Mouse (Mus musculus): ENCODE measurements around the gene Nrxn3.

DNA sequence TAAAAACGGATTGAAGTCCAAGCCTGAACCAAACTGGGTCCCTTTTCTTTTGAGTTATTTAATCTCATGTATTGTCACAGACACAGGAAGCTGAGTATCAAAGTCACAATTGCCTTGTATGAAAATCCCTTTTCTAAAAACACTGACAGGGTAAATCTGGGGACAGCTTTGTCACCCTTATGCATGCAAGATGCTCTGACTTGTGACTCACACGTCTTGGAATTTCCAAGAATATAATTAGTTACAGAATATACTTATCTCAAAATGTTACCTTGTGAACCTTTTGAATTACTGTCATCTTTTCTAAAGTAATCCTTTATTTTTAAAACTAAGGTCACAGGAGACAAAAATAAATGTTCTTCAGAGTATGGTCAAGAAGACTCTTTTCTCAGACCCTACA is 748.6 kb downstream of the Nrxn3 start:
- TF ChIP-seq CTCF (IDR thresholded peaks at IDR 0.05; ENCODE audit: low read depth) (no peak), EP300 (IDR thresholded peaks at IDR 0.05; ENCODE audit: low read depth) (no peak)

Measured in liver, postnatal 0 days (tissue).